Mouse (Mus musculus) T-helper 17 cell (primary cell): Measurements from ENCODE around the gene Itgb6.

Source experiments
- in situ Hi-C, 2 experiments: fragments of 300-600 bp; cut with MboI, MseI; formaldehyde crosslinking; loops; 1 replicate in 1 of 2; 2 replicates in 1 of 2; pipeline ENCODE4 v1.15.1; 2025; ENCODE audit warnings: high pct_unique_total_duplicates in 2 of 2

Itgb6 gene

GRCm38 (mm10) chr2:60627515-60627914 is 94.9 kb downstream of the Itgb6 start:
- in situ Hi-C loops: no loop called here

GRCm38 (mm10) chr2:60625766-60626165 is 96.7 kb downstream of the Itgb6 start:
- in situ Hi-C loops: no loop called here

- in situ Hi-C loops: no loop called here
These were observed 100.3 kb downstream of the Itgb6 start for GRCm38 (mm10) chr2:60622161-60622560.

- in situ Hi-C loops: no loop called here
These were observed 107.7 kb downstream of the Itgb6 start for GRCm38 (mm10) chr2:60614758-60615157.

GRCm38 (mm10) chr2:60613857-60614228 is 108.6 kb downstream of the Itgb6 start:
- in situ Hi-C loops: no loop called here

GRCm38 (mm10) chr2:60612906-60613856 is 109.3 kb downstream of the Itgb6 start:
- in situ Hi-C loops: no loop called here

- in situ Hi-C loops: no loop called here
These were observed 110.8 kb downstream of the Itgb6 start for GRCm38 (mm10) chr2:60611622-60612021.

GRCm38 (mm10) chr2:60609436-60610199 is 112.8 kb downstream of the Itgb6 start:
- in situ Hi-C loops: no loop called here

- in situ Hi-C loops: no loop called here
These were observed 114.5 kb downstream of the Itgb6 start for GRCm38 (mm10) chr2:60607980-60608379.

- in situ Hi-C loops: no loop called here
These were observed 121.1 kb downstream of the Itgb6 start for GRCm38 (mm10) chr2:60601326-60601725.

- in situ Hi-C loops: no loop called here
These were observed 121.6 kb downstream of the Itgb6 start for GRCm38 (mm10) chr2:60600863-60601262.

GRCm38 (mm10) chr2:60583416-60583815 is 139.0 kb downstream of the Itgb6 start:
- in situ Hi-C loops: no loop called here

- in situ Hi-C loops: no loop called here
These were observed 167.9 kb downstream of the Itgb6 start for GRCm38 (mm10) chr2:60554561-60554960.

GRCm38 (mm10) chr2:60552902-60553682 is 169.4 kb downstream of the Itgb6 start, which contains the start of gene Pla2r1:
Gene Pla2r1 (minus strand): TSS chr2:60553308.
- in situ Hi-C loops: no loop called here

GRCm38 (mm10) chr2:60552177-60552901 is 170.1 kb downstream of the Itgb6 start:
- in situ Hi-C loops: no loop called here

GRCm38 (mm10) chr2:60551673-60552072 is 170.8 kb downstream of the Itgb6 start:
- in situ Hi-C loops: no loop called here

- in situ Hi-C loops: no loop called here
These were observed 171.9 kb downstream of the Itgb6 start for GRCm38 (mm10) chr2:60550521-60550920.

- in situ Hi-C loops: no loop called here
These were observed 172.6 kb downstream of the Itgb6 start for GRCm38 (mm10) chr2:60549851-60550250.
